Mouse (Mus musculus): ENCODE results near the gene Jmjd6. TPM values are rescaled to one million over a fixed set of nuclear protein-coding genes. Genes with fewer than 3 reads are reported as not detected.

Gene Jmjd6
- polyA plus RNA-seq, 1 experiment from 2014 or later = 102 TPM

DNA sequence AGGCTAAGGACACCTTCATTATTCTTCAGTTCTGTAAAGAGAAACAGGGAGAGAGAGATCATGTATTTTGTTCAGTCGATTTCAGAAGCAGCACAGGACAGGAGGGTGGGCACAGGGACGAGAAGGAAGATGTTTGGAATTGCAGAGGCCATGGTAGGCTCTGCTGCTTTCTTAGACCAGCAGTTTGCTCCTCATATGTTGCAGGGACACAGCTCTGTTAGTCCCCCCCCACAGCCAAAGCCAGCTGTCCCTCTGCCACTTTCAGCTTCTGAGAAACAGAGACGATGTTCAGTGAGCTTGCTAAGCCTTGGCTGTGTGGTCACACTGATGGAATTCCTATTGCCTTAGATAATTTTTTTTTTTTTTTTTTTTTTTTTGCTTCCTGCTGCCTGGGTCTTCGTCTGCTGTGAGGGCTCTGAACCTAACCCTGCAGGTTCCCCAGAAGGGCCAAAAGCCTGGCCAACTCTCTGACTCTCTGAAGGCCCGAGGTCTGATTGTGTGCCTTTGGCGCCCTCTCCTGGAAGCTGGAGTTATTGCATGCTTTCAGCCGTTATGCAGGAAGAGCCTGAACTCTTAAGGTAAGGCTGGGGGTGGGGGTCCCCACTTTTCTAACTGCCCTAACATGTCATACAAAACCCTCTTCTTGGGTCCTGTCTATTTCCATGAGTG lies 35.2 kb downstream of the Jmjd6 start:
- no peak overlapping the region for H3K4me3 ChIP-seq (ENCODE audit: low read depth, low read length)
- no peaks in the 10 kb centered on the region for H3K36me3 ChIP-seq (ENCODE audit: control insufficient read depth, insufficient read depth, low read length)
- WGBS = 30% methylated on average over 7 of the region's 7 CpGs
- peaks cover 19% of the 10 kb centered on the region for H3K4me1 ChIP-seq (replicated peaks; ENCODE audit: control insufficient read depth, insufficient read depth, low read length)
- H3K4me2 ChIP-seq = no peak overlapping the region
- H3K9me3 ChIP-seq (ENCODE audit: control insufficient read depth, low read length) = no peaks in the 10 kb centered on the region
- H3K27me3 ChIP-seq (replicated peaks; ENCODE audit: control insufficient read depth, insufficient read depth, low read length) = no peaks in the 10 kb centered on the region; the same call in 1 of the 2 replicates
- ATAC-seq (replicated peaks; ENCODE audit: low FRiP score) (no peak), DNase-seq (ENCODE audit: low spot score) (peak; percentile 77)
- H3K9ac ChIP-seq (ENCODE audit: low read depth, low read length) = no peak overlapping the region
- no peak overlapping the region for H3K27ac ChIP-seq (ENCODE audit: low read depth, low read length)

DNA sequence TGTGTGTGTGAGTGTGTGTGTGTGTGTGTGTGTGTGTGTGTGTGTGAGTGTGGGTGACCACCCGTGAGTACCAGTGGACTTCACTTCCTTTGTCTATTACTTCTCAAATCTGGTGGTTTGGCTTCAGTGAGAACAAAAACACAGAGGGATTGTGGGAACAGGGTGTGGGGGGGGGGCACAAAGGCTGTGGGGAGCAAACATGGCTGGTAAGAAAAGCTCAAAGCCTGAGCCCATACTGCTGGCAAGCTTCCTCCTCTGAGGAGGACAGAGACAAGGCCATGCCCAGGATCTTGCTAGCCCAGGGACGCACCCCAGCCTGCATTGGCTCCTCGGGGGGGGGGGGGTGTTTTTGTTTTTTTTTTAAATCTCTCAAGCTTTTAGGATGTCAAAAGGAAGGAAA lies 35.7 kb downstream of the Jmjd6 start:
- Histone ChIP-seq H3K9ac (ENCODE audit: low read depth, low read length) (no peak overlapping the region), H3K36me3 (ENCODE audit: control insufficient read depth, insufficient read depth, low read length) (no peaks in the 10 kb centered on the region), H3K4me2 (no peak overlapping the region), H3K27me3 (replicated peaks; ENCODE audit: control insufficient read depth, insufficient read depth, low read length) (no peaks in the 10 kb centered on the region; the same call in 1 of the 2 replicates), H3K27ac (ENCODE audit: low read depth, low read length) (no peak overlapping the region), H3K4me1 (replicated peaks; ENCODE audit: control insufficient read depth, insufficient read depth, low read length) (peaks cover 14% of the 10 kb centered on the region), H3K9me3 (ENCODE audit: control insufficient read depth, low read length) (no peaks in the 10 kb centered on the region), H3K4me3 (ENCODE audit: low read depth, low read length) (no peak overlapping the region)
- ATAC-seq (replicated peaks; ENCODE audit: low FRiP score) = no peak
- WGBS = 81% methylated on average over 3 of the region's 3 CpGs
- DNase-seq (ENCODE audit: low spot score) = no peak

DNA sequence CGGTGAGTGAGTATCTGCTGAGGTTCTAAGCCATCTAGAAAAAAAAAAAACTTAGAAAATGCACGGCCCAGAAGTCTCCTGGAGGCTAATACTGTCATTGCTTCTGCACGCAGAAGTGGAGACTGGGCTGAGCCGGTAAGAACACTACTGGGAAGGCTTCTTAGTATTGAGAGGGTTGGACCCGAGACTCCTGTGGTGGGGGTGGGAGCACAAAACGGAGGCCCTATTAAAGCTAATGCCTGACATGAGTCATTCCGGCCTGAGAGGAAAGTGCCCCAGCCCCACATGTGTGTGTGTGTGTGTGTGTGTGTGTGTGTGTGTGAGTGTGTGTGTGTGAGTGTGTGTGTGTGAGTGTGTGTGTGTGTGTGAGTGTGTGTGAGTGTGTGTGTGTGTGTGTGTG lies 36.1 kb downstream of the Jmjd6 start:
- Histone ChIP-seq H3K4me2 (no peak overlapping the region), H3K9me3 (ENCODE audit: control insufficient read depth, low read length) (no peaks in the 10 kb centered on the region), H3K27me3 (replicated peaks; ENCODE audit: control insufficient read depth, insufficient read depth, low read length) (no peaks in the 10 kb centered on the region; the same call in 1 of the 2 replicates), H3K27ac (ENCODE audit: low read depth, low read length) (no peak overlapping the region), H3K36me3 (ENCODE audit: control insufficient read depth, insufficient read depth, low read length) (no peaks in the 10 kb centered on the region), H3K4me3 (ENCODE audit: low read depth, low read length) (no peak overlapping the region), H3K9ac (ENCODE audit: low read depth, low read length) (no peak overlapping the region), H3K4me1 (replicated peaks; ENCODE audit: control insufficient read depth, insufficient read depth, low read length) (peaks cover 10% of the 10 kb centered on the region)
- DNase-seq (ENCODE audit: low spot score) (no peak), ATAC-seq (replicated peaks; ENCODE audit: low FRiP score) (no peak)
- 76% methylated on average over 7 of the region's 7 CpGs for WGBS

DNA sequence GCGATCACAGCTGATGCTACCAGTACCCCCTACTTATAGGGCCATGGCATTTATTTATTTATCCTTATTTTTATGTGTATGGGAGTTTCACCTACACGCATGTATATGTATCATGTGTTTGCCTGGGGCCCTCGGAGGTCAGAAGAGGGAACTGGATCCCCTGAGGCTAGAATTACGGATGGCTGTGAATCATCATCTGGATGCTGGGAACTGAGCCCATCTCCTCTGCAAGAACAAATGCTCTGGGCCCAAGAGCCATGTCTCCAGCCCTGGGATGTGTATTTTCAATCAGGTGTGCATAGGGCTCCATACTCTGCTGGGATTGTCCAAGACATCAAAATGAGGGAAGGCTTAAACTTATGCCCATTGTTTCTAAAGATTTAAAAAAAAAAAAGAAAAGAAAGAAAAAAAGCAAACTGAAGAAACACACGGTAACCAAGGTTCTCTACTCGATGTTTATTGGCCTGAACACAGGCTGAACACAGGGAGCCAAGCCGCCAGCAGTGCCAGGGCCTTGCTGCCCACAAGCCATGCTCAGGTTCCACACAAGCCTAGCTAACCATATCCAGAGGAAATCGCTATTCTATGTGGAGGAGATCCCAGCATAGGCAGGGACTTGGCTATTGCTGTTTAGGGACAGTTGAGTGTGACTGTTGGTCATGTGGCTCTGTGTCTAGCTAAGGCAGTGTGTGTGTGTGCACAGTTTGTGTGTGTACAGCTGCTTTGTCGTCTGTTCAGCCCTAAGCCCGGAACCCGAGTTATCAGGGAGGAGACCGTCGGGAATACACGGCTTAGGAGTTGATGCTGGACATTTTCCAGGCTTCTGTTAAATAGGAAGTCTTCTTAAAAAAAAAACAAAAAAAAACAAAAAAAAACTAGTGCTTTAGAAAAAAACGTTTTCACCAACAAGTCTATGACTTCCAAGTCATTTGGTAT lies 36.8 kb downstream of the Jmjd6 start:
- no peak overlapping the region for H3K4me3 ChIP-seq (ENCODE audit: low read depth, low read length)
- DNase-seq (ENCODE audit: low spot score) = no peak
- no peaks in the 10 kb centered on the region for H3K36me3 ChIP-seq (ENCODE audit: control insufficient read depth, insufficient read depth, low read length)
- no peak for ATAC-seq (replicated peaks; ENCODE audit: low FRiP score)
- H3K4me2 ChIP-seq = no peak overlapping the region
- H3K27me3 ChIP-seq (replicated peaks; ENCODE audit: control insufficient read depth, insufficient read depth, low read length) = no peaks in the 10 kb centered on the region; the same call in 1 of the 2 replicates
- no peak overlapping the region for H3K27ac ChIP-seq (ENCODE audit: low read depth, low read length)
- H3K4me1 ChIP-seq (replicated peaks; ENCODE audit: control insufficient read depth, insufficient read depth, low read length) = peaks cover 7% of the 10 kb centered on the region
- H3K9me3 ChIP-seq (ENCODE audit: control insufficient read depth, low read length) = no peaks in the 10 kb centered on the region
- H3K9ac ChIP-seq (ENCODE audit: low read depth, low read length) = no peak overlapping the region
- WGBS = 78% methylated on average over 15 of the region's 15 CpGs

DNA sequence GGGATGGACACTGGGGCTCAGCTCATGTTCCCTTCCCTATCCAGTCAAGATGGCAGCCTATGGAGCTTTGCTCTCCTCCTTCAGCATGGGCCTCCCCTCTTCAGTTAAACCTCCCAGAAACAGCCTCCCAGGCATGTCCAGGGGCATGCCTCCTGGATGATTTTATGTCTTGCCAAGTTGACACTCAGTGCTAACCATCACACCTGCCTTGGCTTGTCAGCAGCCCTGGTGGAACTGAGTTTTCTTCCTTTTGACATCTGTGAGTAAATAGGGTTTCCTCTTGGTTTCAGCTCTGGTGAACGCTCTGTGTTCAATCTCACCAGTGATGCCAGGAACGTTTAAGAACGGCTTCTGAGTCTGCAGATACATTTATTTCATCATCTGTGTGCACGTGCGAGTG lies 40.5 kb downstream of the Jmjd6 start:
- no peak overlapping the region for H3K9ac ChIP-seq (ENCODE audit: low read depth, low read length)
- WGBS = 78% methylated on average over 5 of the region's 5 CpGs
- H3K27ac ChIP-seq (ENCODE audit: low read depth, low read length) = no peak overlapping the region
- H3K36me3 ChIP-seq (ENCODE audit: control insufficient read depth, insufficient read depth, low read length) = no peaks in the 10 kb centered on the region
- DNase-seq (ENCODE audit: low spot score) (no peak), ATAC-seq (replicated peaks; ENCODE audit: low FRiP score) (no peak)
- H3K27me3 ChIP-seq (replicated peaks; ENCODE audit: control insufficient read depth, insufficient read depth, low read length) = no peaks in the 10 kb centered on the region
- H3K4me1 ChIP-seq (replicated peaks; ENCODE audit: control insufficient read depth, insufficient read depth, low read length) = no peaks in the 10 kb centered on the region
- H3K4me2 ChIP-seq = no peak overlapping the region
- no peak overlapping the region for H3K4me3 ChIP-seq (ENCODE audit: low read depth, low read length)
- no peaks in the 10 kb centered on the region for H3K9me3 ChIP-seq (ENCODE audit: control insufficient read depth, low read length)

DNA sequence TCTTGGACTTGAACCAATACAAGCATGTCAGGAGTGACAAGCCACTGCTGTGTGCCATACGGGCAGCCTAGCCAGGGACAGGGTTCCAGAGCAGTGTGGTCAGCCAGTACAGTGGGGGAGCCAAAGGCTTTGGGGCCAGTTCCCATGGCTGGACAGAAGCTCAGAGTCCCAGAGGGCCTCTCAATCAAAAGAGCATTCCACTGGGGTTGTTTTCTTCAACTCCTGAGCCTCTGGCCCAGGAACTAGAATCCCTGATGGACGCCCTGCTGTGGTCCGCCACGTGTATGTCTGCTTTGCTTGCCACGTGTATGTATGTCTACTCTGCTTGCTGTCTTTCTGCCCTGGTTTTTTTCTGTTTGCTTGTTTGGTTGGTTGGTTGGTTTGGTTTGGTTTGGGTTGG lies 42.1 kb downstream of the Jmjd6 start:
- no peak overlapping the region for H3K4me3 ChIP-seq (ENCODE audit: low read depth, low read length)
- H3K9me3 ChIP-seq (ENCODE audit: control insufficient read depth, low read length) = no peaks in the 10 kb centered on the region
- no peak overlapping the region for H3K27ac ChIP-seq (ENCODE audit: low read depth, low read length)
- no peak for ATAC-seq (replicated peaks; ENCODE audit: low FRiP score)
- no peaks in the 10 kb centered on the region for H3K27me3 ChIP-seq (replicated peaks; ENCODE audit: control insufficient read depth, insufficient read depth, low read length)
- no peak overlapping the region for H3K9ac ChIP-seq (ENCODE audit: low read depth, low read length)
- no peak for DNase-seq (ENCODE audit: low spot score)
- 73% methylated on average over 5 of the region's 5 CpGs for WGBS
- no peaks in the 10 kb centered on the region for H3K4me1 ChIP-seq (replicated peaks; ENCODE audit: control insufficient read depth, insufficient read depth, low read length)
- no peak overlapping the region for H3K4me2 ChIP-seq
- H3K36me3 ChIP-seq (ENCODE audit: control insufficient read depth, insufficient read depth, low read length) = no peaks in the 10 kb centered on the region

DNA sequence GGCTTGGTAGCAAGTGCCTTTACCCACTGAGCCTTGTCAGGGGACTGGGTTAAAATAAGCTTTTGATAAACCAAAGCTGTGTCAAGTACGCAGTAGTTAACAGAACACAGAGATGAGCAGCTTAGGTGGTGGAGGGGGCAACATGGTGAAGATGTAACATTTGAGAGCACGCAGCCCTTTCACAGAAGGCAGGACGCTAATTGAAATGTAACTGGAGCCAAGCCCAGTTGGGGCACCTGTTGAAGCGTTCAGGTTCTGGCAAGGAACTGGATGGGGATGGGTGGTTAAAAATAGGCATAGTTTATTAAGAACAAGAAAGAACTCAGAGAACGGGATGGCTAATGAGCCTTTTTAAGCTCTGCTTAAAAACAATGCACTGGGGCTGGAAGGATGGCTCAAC lies 43.9 kb downstream of the Jmjd6 start:
- no peak for ATAC-seq (replicated peaks; ENCODE audit: low FRiP score)

More for the DNA sequence above, 43.9 kb downstream of the Jmjd6 start:
- DNase-seq (ENCODE audit: low spot score) = no peak
- Histone ChIP-seq H3K4me3 (ENCODE audit: low read depth, low read length) (no peak overlapping the region), H3K4me1 (replicated peaks; ENCODE audit: control insufficient read depth, insufficient read depth, low read length) (no peaks in the 10 kb centered on the region), H3K4me2 (no peak overlapping the region), H3K36me3 (ENCODE audit: control insufficient read depth, insufficient read depth, low read length) (no peaks in the 10 kb centered on the region), H3K9me3 (ENCODE audit: control insufficient read depth, low read length) (no peaks in the 10 kb centered on the region), H3K27ac (ENCODE audit: low read depth, low read length) (no peak overlapping the region), H3K9ac (ENCODE audit: low read depth, low read length) (no peak overlapping the region), H3K27me3 (replicated peaks; ENCODE audit: control insufficient read depth, insufficient read depth, low read length) (no peaks in the 10 kb centered on the region)
- 85% methylated on average over 5 of the region's 5 CpGs for WGBS

All from liver, embryonic 11.5 days (tissue).